Mouse (Mus musculus) kidney, embryonic 15.5 days (tissue): ENCODE data around the gene Tspan3. TPM values are rescaled to one million over a fixed set of nuclear protein-coding genes. Genes with fewer than 3 reads are reported as not detected.

ENCODE experiments used
- ATAC-seq: fragments of 200-750 bp; cut with Nextera tagmentation; replicated peaks from 2 replicates; pipeline ENCODE4 v1.8.0; 2017; ENCODE audit warnings: moderate TSS enrichment; ENCODE audit not compliant: low FRiP score
- H3K27ac ChIP-seq: fragments of 300-500 bp; sonication (generic); 2 replicates; pipeline ENCODE4 v1.5.1; 2015; ENCODE audit warnings: mild to moderate bottlenecking, inconsistent platforms
- H3K27me3 ChIP-seq: fragments of 300-500 bp; sonication (generic); 2 replicates; pipeline ENCODE4 v1.6.1; 2015; ENCODE audit warnings: inconsistent platforms
- H3K36me3 ChIP-seq: fragments of 300-500 bp; sonication (generic); 2 replicates; pipeline ENCODE4 v1.6.1; 2015; ENCODE audit warnings: inconsistent platforms
- H3K4me1 ChIP-seq: fragments of 300-500 bp; sonication (generic); 2 replicates; pipeline ENCODE4 v1.6.1; 2015; ENCODE audit warnings: inconsistent platforms
- H3K4me2 ChIP-seq: fragments of 300-500 bp; sonication (generic); 2 replicates; pipeline ENCODE4 v1.6.1; 2015; ENCODE audit warnings: moderate library complexity, mild to moderate bottlenecking, inconsistent platforms
- H3K4me3 ChIP-seq: fragments of 300-500 bp; sonication (generic); replicated peaks from 2 replicates; pipeline ENCODE4 v1.5.1; 2015; ENCODE audit warnings: mild to moderate bottlenecking, inconsistent platforms
- H3K9ac ChIP-seq: fragments of 300-500 bp; sonication (generic); 2 replicates; pipeline ENCODE4 v1.6.1; 2015; ENCODE audit warnings: mild to moderate bottlenecking, inconsistent platforms
- H3K9me3 ChIP-seq: fragments of 300-500 bp; sonication (generic); replicated peaks from 2 replicates; pipeline ENCODE4 v1.6.1; 2016; ENCODE audit warnings: inconsistent platforms
- WGBS: fragments of 180-500 bp; shearing (Covaris S2); methylation state at CpG from one replicate; pipeline ENCODE4 v1.1.7; 2015; ENCODE audit warnings: mixed read lengths; 5-methylcytosine and 5-hydroxymethylcytosine counted together
- polyA plus RNA-seq: library from polyadenylated mRNA; unstranded; fragments of >200 nt; fragmentation: Nextera tagmentation; extraction: Ambion mirVana; gene quantifications from 2 replicates; pipeline ENCODE4 v1.2.1, GENCODE M21; 2015

Gene Tspan3
- polyA plus RNA-seq, result 480 and 483 TPM in 2 replicates

- Histone ChIP-seq H3K9me3 (no peaks in the 10 kb centered on the region), H3K4me3 (no peak within 1 kb of the TSS), H3K36me3 (no peaks in the 10 kb centered on the region), H3K4me2 (no peak within 1 kb of the TSS), H3K4me1 (peaks cover 7% of the 10 kb centered on the region), H3K27me3 (no peaks in the 10 kb centered on the region), H3K27ac (no peak within 1 kb of the TSS), H3K9ac (no peak within 1 kb of the TSS)
- 90% methylated on average over 6 of the region's 6 CpGs for whole genome bisulfite sequencing
- no peak for ATAC-seq
These were observed at the start of gene Tspan3 for GRCm38 (mm10) chr9:56165377-56165776. Tspan3 (minus strand) TSS chr9:56165477.

GRCm38 (mm10) chr9:56213451-56214291 lies 48.4 kb upstream of the Tspan3 start:
- Histone ChIP-seq H3K4me3 (no peak overlapping the region), H3K4me2 (no peak overlapping the region), H3K27ac (0 out of 2 replicates have a peak overlapping the region, but pooled peaks have one; percentile 41), H3K4me1 (peaks cover 10% of the 10 kb centered on the region), H3K36me3 (no peaks in the 10 kb centered on the region), H3K27me3 (no peaks in the 10 kb centered on the region), H3K9me3 (no peaks in the 10 kb centered on the region), H3K9ac (no peak overlapping the region)
- ATAC-seq, result no peak; the same call in 1 of the 2 replicates
- WGBS, result 44% methylated on average over 11 of the region's 11 CpGs

GRCm38 (mm10) chr9:56208817-56209216 lies 43.5 kb upstream of the Tspan3 start:
- Histone ChIP-seq H3K4me1 (peaks cover 4% of the 10 kb centered on the region), H3K36me3 (peaks cover 29% of the 10 kb centered on the region), H3K4me3 (no peak overlapping the region), H3K4me2 (no peak overlapping the region), H3K9me3 (no peaks in the 10 kb centered on the region), H3K9ac (no peak overlapping the region), H3K27me3 (no peaks in the 10 kb centered on the region), H3K27ac (no peak overlapping the region)
- no peak for ATAC-seq
- 85% methylated on average over 8 of the region's 8 CpGs for WGBS

GRCm38 (mm10) chr9:56207516-56207915 lies 42.2 kb upstream of the Tspan3 start:
- Histone ChIP-seq H3K4me2 (no peak overlapping the region), H3K4me3 (no peak overlapping the region), H3K4me1 (no peaks in the 10 kb centered on the region), H3K9me3 (no peaks in the 10 kb centered on the region), H3K9ac (no peak overlapping the region), H3K27me3 (no peaks in the 10 kb centered on the region), H3K27ac (no peak overlapping the region), H3K36me3 (peaks cover 31% of the 10 kb centered on the region)
- ATAC-seq, result no peak
- 78% methylated on average over 5 of the region's 5 CpGs for WGBS

GRCm38 (mm10) chr9:56207083-56207482 lies 41.8 kb upstream of the Tspan3 start:
- Histone ChIP-seq H3K9me3 (no peaks in the 10 kb centered on the region), H3K36me3 (peaks cover 31% of the 10 kb centered on the region), H3K4me2 (no peak overlapping the region), H3K27me3 (no peaks in the 10 kb centered on the region), H3K9ac (no peak overlapping the region), H3K4me3 (no peak overlapping the region), H3K27ac (no peak overlapping the region), H3K4me1 (no peaks in the 10 kb centered on the region)
- ATAC-seq, result no peak
- WGBS, result 85% methylated on average over 10 of the region's 10 CpGs

GRCm38 (mm10) chr9:56205336-56205735 lies 40.1 kb upstream of the Tspan3 start:
- H3K4me2 ChIP-seq, result no peak overlapping the region
- no peak overlapping the region for H3K27ac ChIP-seq
- peaks cover 31% of the 10 kb centered on the region for H3K36me3 ChIP-seq
- H3K4me3 ChIP-seq, result no peak overlapping the region
- peaks cover 10% of the 10 kb centered on the region for H3K4me1 ChIP-seq
- ATAC-seq, result no peak
- H3K9ac ChIP-seq, result no peak overlapping the region
- H3K27me3 ChIP-seq, result no peaks in the 10 kb centered on the region
- no peaks in the 10 kb centered on the region for H3K9me3 ChIP-seq
- 81% methylated on average over 11 of the region's 11 CpGs for WGBS

- Histone ChIP-seq H3K9ac (no peak overlapping the region), H3K36me3 (peaks cover 31% of the 10 kb centered on the region), H3K9me3 (no peaks in the 10 kb centered on the region), H3K27me3 (no peaks in the 10 kb centered on the region), H3K4me3 (no peak overlapping the region), H3K27ac (no peak overlapping the region), H3K4me2 (no peak overlapping the region), H3K4me1 (peaks cover 15% of the 10 kb centered on the region)
- WGBS, result 89% methylated on average over 4 of the region's 4 CpGs
- no peak for ATAC-seq
These were observed 39.0 kb upstream of the Tspan3 start for GRCm38 (mm10) chr9:56204316-56204715.

- peaks cover 14% of the 10 kb centered on the region for H3K36me3 ChIP-seq
- 23% methylated on average over 14 of the region's 14 CpGs for WGBS
These were observed 35.5 kb upstream of the Tspan3 start for GRCm38 (mm10) chr9:56200645-56201314.

GRCm38 (mm10) chr9:56200200-56200599 lies 34.9 kb upstream of the Tspan3 start:
- Histone ChIP-seq H3K4me3 (no peak overlapping the region), H3K27ac (no peak overlapping the region), H3K4me2 (no peak overlapping the region), H3K9ac (no peak overlapping the region), H3K27me3 (no peaks in the 10 kb centered on the region), H3K4me1 (peaks cover 21% of the 10 kb centered on the region), H3K36me3 (peaks cover 11% of the 10 kb centered on the region; the same call in 1 of the 2 replicates), H3K9me3 (no peaks in the 10 kb centered on the region)
- peak; percentile 52; the same call in 1 of the 2 replicates for ATAC-seq
- WGBS, result 56% methylated on average over 2 of the region's 2 CpGs

More at GRCm38 (mm10) chr9:56200645-56201314, 35.5 kb upstream of the Tspan3 start:
- peak; percentile 77 for ATAC-seq
- H3K4me3 ChIP-seq, result no peak overlapping the region
- no peaks in the 10 kb centered on the region for H3K27me3 ChIP-seq
- no peaks in the 10 kb centered on the region for H3K9me3 ChIP-seq
- peak overlapping the region; percentile 41 for H3K4me2 ChIP-seq
- no peak overlapping the region for H3K27ac ChIP-seq
- peaks cover 15% of the 10 kb centered on the region for H3K4me1 ChIP-seq
- no peak overlapping the region for H3K9ac ChIP-seq

GRCm38 (mm10) chr9:56196921-56197320 lies 31.6 kb upstream of the Tspan3 start:
- 81% methylated on average over 4 of the region's 4 CpGs for WGBS
- Histone ChIP-seq H3K36me3 (no peaks in the 10 kb centered on the region), H3K9me3 (no peaks in the 10 kb centered on the region), H3K4me1 (peaks cover 35% of the 10 kb centered on the region), H3K4me3 (no peak overlapping the region), H3K9ac (no peak overlapping the region), H3K27me3 (peaks cover 11% of the 10 kb centered on the region; the same call in 1 of the 2 replicates), H3K4me2 (no peak overlapping the region), H3K27ac (no peak overlapping the region)
- no peak for ATAC-seq

GRCm38 (mm10) chr9:56195193-56195592 lies 29.9 kb upstream of the Tspan3 start:
- no peak for ATAC-seq
- H3K4me3 ChIP-seq, result no peak overlapping the region

More at GRCm38 (mm10) chr9:56195193-56195592, 29.9 kb upstream of the Tspan3 start:
- Histone ChIP-seq H3K27ac (no peak overlapping the region), H3K4me1 (peaks cover 35% of the 10 kb centered on the region), H3K36me3 (no peaks in the 10 kb centered on the region), H3K9ac (no peak overlapping the region), H3K27me3 (peaks cover 11% of the 10 kb centered on the region; the same call in 1 of the 2 replicates), H3K9me3 (no peaks in the 10 kb centered on the region), H3K4me2 (no peak overlapping the region)
- WGBS, result 32% methylated on average over 3 of the region's 3 CpGs
